Mouse (Mus musculus): ENCODE results near the gene Cdca4. TPM values are rescaled to one million over a fixed set of nuclear protein-coding genes. Genes with fewer than 3 reads are reported as not detected.

Gene Cdca4
- total RNA-seq, 2 experiments from 2014 or later, result 11.5 TPM

DNA sequence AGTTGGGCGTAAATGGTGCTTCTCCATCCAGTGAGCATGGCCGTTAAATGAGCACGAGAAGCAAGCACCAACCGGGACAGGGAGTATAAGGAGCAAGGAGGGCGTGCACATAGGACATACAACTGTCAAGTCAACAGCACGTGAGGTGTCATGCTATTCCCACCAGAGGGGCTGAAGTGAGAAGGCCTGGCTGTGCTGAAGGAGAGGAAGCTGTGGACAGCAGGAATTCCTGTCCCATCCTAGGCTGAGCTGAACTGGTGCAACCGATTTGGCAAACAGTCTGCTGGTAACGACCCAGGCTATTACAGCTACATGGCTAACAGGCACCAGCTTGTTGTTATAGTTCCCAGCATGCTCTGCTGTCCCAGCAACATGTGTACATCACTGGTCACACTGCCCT, 38.2 kb downstream of the Cdca4 start:
- intact Hi-C loops (cut with DNase I), result loop anchor here (10.0 kb wide), 1 partner anchor 54 kb away; no protein-coding TSS in a partner anchor
- no peak for DNase-seq (ENCODE audit: extremely low spot score in 1 of 2, low spot score in 2 of 2)

DNA sequence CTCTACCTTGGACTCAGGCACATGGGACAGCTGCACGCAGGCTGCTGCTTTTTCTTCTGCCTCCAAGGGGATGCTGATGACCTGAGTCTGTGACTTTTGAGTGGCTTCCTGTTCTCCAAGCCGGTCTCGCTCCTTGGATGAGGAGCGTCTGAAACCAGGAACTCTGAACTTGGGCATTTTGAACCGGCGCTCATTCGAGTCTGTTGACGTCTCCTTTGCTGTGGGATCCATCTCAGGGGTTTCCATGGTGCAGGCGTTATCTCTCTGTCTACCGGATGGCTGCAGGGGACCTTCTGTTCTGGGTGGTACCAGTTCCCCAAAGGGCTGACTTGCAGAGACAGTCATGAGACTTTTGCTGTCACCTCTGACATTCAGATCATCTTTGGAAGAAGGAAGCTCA, 54.7 kb downstream of the Cdca4 start:
- no peak for DNase-seq (ENCODE audit: extremely low spot score in 1 of 2, low spot score in 2 of 2)
- intact Hi-C loops (cut with DNase I), result no loop called here

DNA sequence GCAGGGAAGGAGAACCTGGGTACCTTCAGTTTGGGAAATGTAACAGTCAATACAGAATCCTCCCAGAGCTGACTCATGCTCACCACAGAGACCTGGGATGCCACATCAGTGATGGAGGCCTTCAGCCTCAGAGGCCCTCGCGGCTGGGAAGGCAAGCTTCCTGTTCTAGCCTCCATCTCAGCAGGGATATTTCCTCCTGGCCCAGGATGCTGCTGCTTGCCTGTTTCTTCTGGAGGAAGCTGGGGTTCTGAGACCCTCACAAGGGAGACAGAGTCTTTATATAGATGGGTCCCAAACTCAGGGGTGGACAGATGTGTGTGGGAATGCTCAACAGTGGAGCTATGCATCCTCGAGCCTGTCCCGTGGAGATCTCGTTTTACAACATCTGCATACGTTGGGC, 55.2 kb downstream of the Cdca4 start:
- no peak for DNase-seq (ENCODE audit: extremely low spot score in 1 of 2, low spot score in 2 of 2)
- intact Hi-C loops (cut with DNase I), result no loop called here

DNA sequence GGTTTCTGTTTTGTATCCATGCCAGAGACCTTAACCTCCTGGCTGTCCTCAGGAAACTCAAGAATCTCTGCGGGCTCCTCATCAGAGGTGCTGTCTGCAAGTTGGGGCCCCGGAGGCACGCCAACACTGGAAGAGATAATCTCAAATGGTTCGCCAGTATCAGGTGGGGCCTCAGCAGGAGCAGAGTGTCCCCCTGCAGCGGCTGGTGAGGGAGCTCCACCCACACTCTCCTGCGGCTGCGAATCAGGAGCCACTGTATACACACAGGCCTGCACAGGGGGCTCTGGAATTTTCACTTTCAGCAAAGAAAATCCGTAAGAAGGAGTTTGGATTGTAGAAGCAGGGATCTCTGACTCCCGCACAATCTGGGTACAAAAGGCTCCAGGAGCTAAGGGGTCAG, 55.9 kb downstream of the Cdca4 start:
- no peak for DNase-seq (ENCODE audit: extremely low spot score in 1 of 2, low spot score in 2 of 2)
- intact Hi-C loops (cut with DNase I), result no loop called here

DNA sequence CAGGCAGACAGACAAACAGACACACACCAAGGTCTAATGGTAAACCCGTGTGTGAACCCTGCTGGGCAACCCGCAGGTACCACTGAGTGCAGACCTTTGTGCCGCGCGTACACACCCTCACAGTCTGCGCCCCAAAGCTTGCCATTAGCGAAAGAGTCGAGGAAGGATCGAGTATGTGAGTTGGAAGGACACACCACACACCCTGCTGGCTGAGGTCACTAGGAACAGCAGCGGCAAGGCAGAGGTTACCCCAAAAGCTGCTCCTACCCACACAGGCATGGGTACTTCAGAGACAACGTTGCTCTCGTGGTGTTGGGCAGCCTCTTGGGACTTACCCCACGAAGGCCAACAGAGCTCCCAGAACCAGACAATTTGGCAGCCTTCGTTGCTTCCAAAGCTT, 56.9 kb downstream of the Cdca4 start:
- intact Hi-C loops (cut with DNase I), result no loop called here
- DNase-seq (ENCODE audit: extremely low spot score in 1 of 2, low spot score in 2 of 2), result no peak

DNA sequence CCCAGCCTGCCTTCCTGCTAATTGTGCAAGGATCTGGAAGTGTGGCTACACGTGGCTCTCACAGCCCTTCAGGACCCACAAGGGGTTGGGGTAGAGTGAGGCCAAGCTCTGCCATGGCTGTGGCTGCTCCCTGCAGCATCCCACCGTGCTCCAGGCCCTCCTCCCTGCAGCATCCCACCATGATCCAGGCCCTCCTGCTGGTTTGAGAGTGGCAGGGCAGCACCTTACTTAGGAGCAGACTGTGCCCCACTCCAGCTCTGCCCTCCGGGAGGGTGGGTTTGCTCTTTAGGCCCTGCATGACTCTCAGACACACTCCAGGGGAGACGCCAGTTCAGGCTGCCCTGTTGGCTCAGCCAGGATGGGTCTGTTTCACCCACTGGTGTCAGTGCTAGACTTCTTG, 58.8 kb downstream of the Cdca4 start:
- DNase-seq (ENCODE audit: extremely low spot score in 1 of 2, low spot score in 2 of 2), result no peak
- intact Hi-C loops (cut with DNase I), result no loop called here

Other genes starting within 250 kb of the Cdca4 start
- 10 to 100 TPM; 53.3 to 62.6 TPM for gene Inf2, start 240.6 kb downstream of the Cdca4 start, total RNA-seq (2021)
- gene Adssl1, start 209.4 kb downstream of the Cdca4 start, total RNA-seq (2021), result 1 to 10 TPM; 2.8 to 3.9 TPM
- gene Siva1, start 184.7 kb downstream of the Cdca4 start, total RNA-seq (2021), result 10 to 100 TPM; 14.3 to 15.5 TPM
- 100 to 1,000 TPM; 166 to 169 TPM for gene Akt1, start 154.5 kb downstream of the Cdca4 start, total RNA-seq (2021)
- gene Zbtb42, start 150.6 kb downstream of the Cdca4 start, total RNA-seq (2021), result under 1 TPM; 0.28 to 0.34 TPM
- gene Cep170b, start 109.0 kb downstream of the Cdca4 start, total RNA-seq (2021), result 100 to 1,000 TPM; 222 to 234 TPM
- 10 to 100 TPM in 1 of 2 experiments, 1 to 10 TPM in 1; 10.0 to 11.9 TPM for gene Pld4, start 68.8 kb downstream of the Cdca4 start, total RNA-seq (2021)
- gene Ahnak2, start 26.8 kb downstream of the Cdca4 start, total RNA-seq (2021), result 10 to 100 TPM; 13.8 to 14.5 TPM
- 10 to 100 TPM; 14.6 to 16.5 TPM for gene Clba1, start 20.5 kb downstream of the Cdca4 start, total RNA-seq (2021)
- gene Gpr132, start 38.8 kb upstream of the Cdca4 start, total RNA-seq (2021), result not detected
- 10 to 100 TPM; 60.0 to 60.9 TPM for gene Jag2, start 100.4 kb upstream of the Cdca4 start, total RNA-seq (2021)
- 10 to 100 TPM; 11.8 to 13.2 TPM for gene Nudt14, start 112.7 kb upstream of the Cdca4 start, total RNA-seq (2021)
- 10 to 100 TPM; 61.0 to 61.9 TPM for gene Btbd6, start 147.1 kb upstream of the Cdca4 start, total RNA-seq (2021)
- gene Brf1, start 171.3 kb upstream of the Cdca4 start, total RNA-seq (2021), result 10 to 100 TPM; 53.8 to 54.2 TPM
- 100 to 1,000 TPM; 126 to 128 TPM for gene Pacs2, start 185.1 kb upstream of the Cdca4 start, total RNA-seq (2021)
- gene Tex22, start 245.1 kb upstream of the Cdca4 start, total RNA-seq (2021), result under 1 TPM; 0.41 to 0.73 TPM